Mouse (Mus musculus): ENCODE data around the gene Scn2b. TPM values are rescaled to one million over a fixed set of nuclear protein-coding genes. Genes with fewer than 3 reads are reported as not detected.

Gene Scn2b
- polyA plus RNA-seq, 1 experiment from 2014 or later = 4.2 TPM

- Histone ChIP-seq H3K9me3 (no peaks in the 10 kb centered on the region), H3K27ac (no peak overlapping the region), H3K4me1 (peaks cover 8% of the 10 kb centered on the region), H3K4me3 (peak overlapping the region; percentile 29), H3K4me2 (replicated peaks) (peak overlapping the region; percentile 73), H3K27me3 (replicated peaks) (peaks cover 38% of the 10 kb centered on the region), H3K9ac (peak overlapping the region; percentile 38; the same call in 1 of the 2 replicates), H3K36me3 (no peaks in the 10 kb centered on the region)
- 0% methylated on average over 5 of the region's 5 CpGs for WGBS
- ATAC-seq (ENCODE audit: low FRiP score, low read depth) = no peak
Observed at GRCm38 (mm10) chr9:45146267-45146597, 28.6 kb downstream of the Scn2b start.

GRCm38 (mm10) chr9:45150933-45151332, 33.4 kb downstream of the Scn2b start:
- H3K9ac ChIP-seq = no peak overlapping the region
- H3K27me3 ChIP-seq (replicated peaks) = peaks cover 12% of the 10 kb centered on the region
- no peak overlapping the region for H3K4me2 ChIP-seq (replicated peaks)
- H3K27ac ChIP-seq = no peak overlapping the region
- no peaks in the 10 kb centered on the region for H3K36me3 ChIP-seq
- no peaks in the 10 kb centered on the region for H3K9me3 ChIP-seq
- peaks cover 2% of the 10 kb centered on the region for H3K4me1 ChIP-seq
- no peak for ATAC-seq (ENCODE audit: low FRiP score, low read depth)
- H3K4me3 ChIP-seq = no peak overlapping the region
- WGBS = 61% methylated on average over 1 of the region's 1 CpGs

GRCm38 (mm10) chr9:45153361-45153760, 35.8 kb downstream of the Scn2b start:
- no peak overlapping the region for H3K4me2 ChIP-seq (replicated peaks)
- no peak for ATAC-seq (ENCODE audit: low FRiP score, low read depth)
- H3K4me1 ChIP-seq = no peaks in the 10 kb centered on the region
- H3K27me3 ChIP-seq (replicated peaks) = peaks cover 10% of the 10 kb centered on the region
- no peak overlapping the region for H3K4me3 ChIP-seq
- WGBS = 82% methylated on average over 7 of the region's 7 CpGs
- H3K27ac ChIP-seq = no peak overlapping the region
- H3K9ac ChIP-seq = no peak overlapping the region
- no peaks in the 10 kb centered on the region for H3K36me3 ChIP-seq
- no peaks in the 10 kb centered on the region for H3K9me3 ChIP-seq

- ATAC-seq (ENCODE audit: low FRiP score, low read depth) = no peak
- H3K4me2 ChIP-seq (replicated peaks) = no peak overlapping the region
- no peaks in the 10 kb centered on the region for H3K27me3 ChIP-seq (replicated peaks)
- H3K9ac ChIP-seq = no peak overlapping the region
- no peaks in the 10 kb centered on the region for H3K36me3 ChIP-seq
- no peaks in the 10 kb centered on the region for H3K4me1 ChIP-seq
- no peak overlapping the region for H3K4me3 ChIP-seq
- H3K9me3 ChIP-seq = no peaks in the 10 kb centered on the region; the same call in 1 of the 2 replicates
- no peak overlapping the region for H3K27ac ChIP-seq
- 80% methylated on average over 5 of the region's 5 CpGs for WGBS
Observed at GRCm38 (mm10) chr9:45167903-45168302, 50.3 kb downstream of the Scn2b start.

- no peak for ATAC-seq (ENCODE audit: low FRiP score, low read depth)
- Histone ChIP-seq H3K27me3 (replicated peaks) (no peaks in the 10 kb centered on the region), H3K4me1 (no peaks in the 10 kb centered on the region), H3K27ac (no peak overlapping the region), H3K4me2 (replicated peaks) (no peak overlapping the region), H3K4me3 (no peak overlapping the region), H3K36me3 (no peaks in the 10 kb centered on the region), H3K9ac (no peak overlapping the region), H3K9me3 (no peaks in the 10 kb centered on the region; the same call in 1 of the 2 replicates)
- 87% methylated on average over 5 of the region's 5 CpGs for WGBS
Observed at GRCm38 (mm10) chr9:45170150-45170549, 52.6 kb downstream of the Scn2b start.

GRCm38 (mm10) chr9:45171073-45171610, 53.6 kb downstream of the Scn2b start:
- H3K4me1 ChIP-seq = no peaks in the 10 kb centered on the region
- no peak overlapping the region for H3K9ac ChIP-seq
- H3K27ac ChIP-seq = no peak overlapping the region
- no peaks in the 10 kb centered on the region for H3K36me3 ChIP-seq
- H3K4me2 ChIP-seq (replicated peaks) = no peak overlapping the region
- WGBS = 79% methylated on average over 1 of the region's 1 CpGs
- no peak overlapping the region for H3K4me3 ChIP-seq
- no peaks in the 10 kb centered on the region; the same call in 1 of the 2 replicates for H3K9me3 ChIP-seq
- ATAC-seq (ENCODE audit: low FRiP score, low read depth) = no peak
- H3K27me3 ChIP-seq (replicated peaks) = no peaks in the 10 kb centered on the region

GRCm38 (mm10) chr9:45173475-45173874, 55.9 kb downstream of the Scn2b start:
- no peaks in the 10 kb centered on the region; the same call in 1 of the 2 replicates for H3K9me3 ChIP-seq
- no peak for ATAC-seq (ENCODE audit: low FRiP score, low read depth)
- no peaks in the 10 kb centered on the region for H3K36me3 ChIP-seq
- H3K4me2 ChIP-seq (replicated peaks) = no peak overlapping the region
- no peak overlapping the region for H3K4me3 ChIP-seq
- H3K27me3 ChIP-seq (replicated peaks) = no peaks in the 10 kb centered on the region
- H3K4me1 ChIP-seq = no peaks in the 10 kb centered on the region
- H3K9ac ChIP-seq = no peak overlapping the region
- 73% methylated on average over 3 of the region's 3 CpGs for WGBS
- no peak overlapping the region for H3K27ac ChIP-seq

- WGBS = 92% methylated on average over 5 of the region's 5 CpGs
- H3K27me3 ChIP-seq (replicated peaks) = no peaks in the 10 kb centered on the region
- no peaks in the 10 kb centered on the region for H3K36me3 ChIP-seq
- H3K27ac ChIP-seq = no peak overlapping the region
- no peak overlapping the region for H3K4me3 ChIP-seq
- no peak overlapping the region for H3K4me2 ChIP-seq (replicated peaks)
- no peaks in the 10 kb centered on the region for H3K9me3 ChIP-seq
- no peak overlapping the region for H3K9ac ChIP-seq
- no peaks in the 10 kb centered on the region for H3K4me1 ChIP-seq
- ATAC-seq (ENCODE audit: low FRiP score, low read depth) = no peak
Observed at GRCm38 (mm10) chr9:45179282-45179681, 61.7 kb downstream of the Scn2b start.

Other genes with a start within 250 kb of the Scn2b start
- 25.3 and 29.6 TPM in 2 replicates for gene Kmt2a, start 236.5 kb upstream of the Scn2b start, polyA plus RNA-seq (2016; fragmentation: Nextera tagmentation; extraction: Ambion mirVana)
- 602 and 611 TPM in 2 replicates for gene Atp5l, start 197.0 kb upstream of the Scn2b start, polyA plus RNA-seq (2016; fragmentation: Nextera tagmentation; extraction: Ambion mirVana)
- gene Ube4a, start 152.2 kb upstream of the Scn2b start, polyA plus RNA-seq (2016; fragmentation: Nextera tagmentation; extraction: Ambion mirVana) = 34.0 and 34.3 TPM in 2 replicates
- 0.25 TPM in 1 of 2 replicates, not detected in the other for gene Cd3g, start 137.4 kb upstream of the Scn2b start, polyA plus RNA-seq (2016; fragmentation: Nextera tagmentation; extraction: Ambion mirVana)
- not detected in 2 replicates for gene Cd3d, start 136.0 kb upstream of the Scn2b start, polyA plus RNA-seq (2016; fragmentation: Nextera tagmentation; extraction: Ambion mirVana)
- not detected in 2 replicates for gene Cd3e, start 108.2 kb upstream of the Scn2b start, polyA plus RNA-seq (2016; fragmentation: Nextera tagmentation; extraction: Ambion mirVana)
- gene Mpzl2, start 78.0 kb upstream of the Scn2b start, polyA plus RNA-seq (2016; fragmentation: Nextera tagmentation; extraction: Ambion mirVana) = 1.6 and 1.8 TPM in 2 replicates
- 1.9 and 2.2 TPM in 2 replicates for gene Mpzl3, start 62.6 kb upstream of the Scn2b start, polyA plus RNA-seq (2016; fragmentation: Nextera tagmentation; extraction: Ambion mirVana)
- gene Jaml, start 38.6 kb upstream of the Scn2b start, polyA plus RNA-seq (2016; fragmentation: Nextera tagmentation; extraction: Ambion mirVana) = 0.10 and 0.49 TPM in 2 replicates
- 0.18 and 0.27 TPM in 2 replicates for gene Scn4b, start 20.6 kb downstream of the Scn2b start, polyA plus RNA-seq (2016; fragmentation: Nextera tagmentation; extraction: Ambion mirVana)
- not detected in 2 replicates for gene BC049352, start 64.2 kb downstream of the Scn2b start, polyA plus RNA-seq (2016; fragmentation: Nextera tagmentation; extraction: Ambion mirVana)
- gene Tmprss4, start 86.3 kb downstream of the Scn2b start, polyA plus RNA-seq (2016; fragmentation: Nextera tagmentation; extraction: Ambion mirVana) = 0.08 TPM in 1 of 2 replicates, not detected in the other
- 0.72 and 1.2 TPM in 2 replicates for gene Il10ra, start 151.4 kb downstream of the Scn2b start, polyA plus RNA-seq (2016; fragmentation: Nextera tagmentation; extraction: Ambion mirVana)
- gene Tmprss13, start 201.3 kb downstream of the Scn2b start, polyA plus RNA-seq (2016; fragmentation: Nextera tagmentation; extraction: Ambion mirVana) = 0.05 and 0.10 TPM in 2 replicates